Mouse (Mus musculus): ENCODE data around the gene Rims1.

Rims1 gene

DNA sequence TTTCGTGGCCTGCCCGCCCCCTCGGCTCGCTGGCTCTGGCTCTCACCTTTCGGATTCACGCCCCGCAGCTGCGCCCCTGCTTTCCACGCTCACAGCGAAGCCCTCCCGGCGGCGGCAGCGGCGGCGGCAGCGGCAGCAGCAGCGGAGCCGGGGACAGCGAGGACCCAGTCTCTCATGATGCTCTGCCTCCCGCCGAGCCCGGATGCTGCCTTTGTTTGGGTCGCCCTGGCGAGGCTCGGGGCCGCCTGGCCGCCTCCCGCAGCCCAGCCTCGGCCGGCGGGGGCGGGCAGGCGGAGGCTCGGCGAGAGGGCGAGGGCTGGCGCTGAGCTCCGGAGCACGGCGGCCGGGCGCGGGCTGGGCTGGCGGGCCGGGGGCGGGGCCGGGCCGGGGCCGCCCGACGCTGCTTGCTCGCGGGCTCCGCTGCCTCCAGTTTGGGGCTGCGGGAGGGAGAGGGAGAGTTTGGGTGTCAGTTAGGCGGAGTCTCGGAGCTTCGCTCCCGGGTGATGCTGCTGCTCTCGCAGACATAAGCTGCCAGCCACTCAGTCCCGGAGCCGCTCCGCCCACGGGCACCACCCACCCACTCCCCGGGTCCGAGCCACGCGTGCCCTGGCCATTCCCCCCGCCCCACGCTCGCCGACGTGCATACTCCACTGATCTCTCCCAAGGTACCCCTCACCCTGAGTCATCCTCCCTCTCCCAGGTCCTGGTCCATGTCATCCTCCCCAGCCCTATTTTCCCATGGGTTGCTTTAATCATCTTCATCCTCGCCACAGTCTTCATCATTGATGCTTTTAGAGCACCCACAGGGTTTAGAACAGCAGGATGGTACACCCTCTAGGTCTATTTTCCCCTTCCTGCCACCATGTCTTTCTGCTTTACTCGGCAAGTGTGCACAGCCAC lies at the start of gene Rims1:
TSS of gene Rims1 (minus strand) at position 269 of the 900 bp plus-strand sequence.
- peak; percentile 52 to 66 for DNase-seq

DNA sequence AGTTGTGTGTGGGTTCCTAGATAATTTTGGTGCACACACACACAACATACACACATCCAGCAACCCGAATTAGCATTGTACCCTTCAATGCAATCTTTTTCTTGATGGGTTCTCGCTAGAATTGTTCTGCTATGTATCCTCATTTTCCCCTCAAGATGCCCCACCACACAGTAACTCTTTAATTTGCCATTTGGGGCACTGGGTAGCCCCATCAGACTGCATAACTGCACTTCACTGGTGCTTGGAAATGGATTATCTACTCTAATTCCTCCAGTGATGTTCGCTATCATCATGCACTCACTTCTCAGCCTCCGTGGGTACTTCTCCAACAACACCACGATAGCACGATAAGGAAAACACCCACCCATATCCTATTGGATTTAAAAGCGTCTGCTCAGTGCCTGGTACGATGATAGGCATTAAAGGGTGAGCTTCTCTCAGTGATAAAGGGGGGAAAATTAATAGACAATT lies 867 bp upstream of the Rims1 start:
- DNase-seq, result no peak

DNA sequence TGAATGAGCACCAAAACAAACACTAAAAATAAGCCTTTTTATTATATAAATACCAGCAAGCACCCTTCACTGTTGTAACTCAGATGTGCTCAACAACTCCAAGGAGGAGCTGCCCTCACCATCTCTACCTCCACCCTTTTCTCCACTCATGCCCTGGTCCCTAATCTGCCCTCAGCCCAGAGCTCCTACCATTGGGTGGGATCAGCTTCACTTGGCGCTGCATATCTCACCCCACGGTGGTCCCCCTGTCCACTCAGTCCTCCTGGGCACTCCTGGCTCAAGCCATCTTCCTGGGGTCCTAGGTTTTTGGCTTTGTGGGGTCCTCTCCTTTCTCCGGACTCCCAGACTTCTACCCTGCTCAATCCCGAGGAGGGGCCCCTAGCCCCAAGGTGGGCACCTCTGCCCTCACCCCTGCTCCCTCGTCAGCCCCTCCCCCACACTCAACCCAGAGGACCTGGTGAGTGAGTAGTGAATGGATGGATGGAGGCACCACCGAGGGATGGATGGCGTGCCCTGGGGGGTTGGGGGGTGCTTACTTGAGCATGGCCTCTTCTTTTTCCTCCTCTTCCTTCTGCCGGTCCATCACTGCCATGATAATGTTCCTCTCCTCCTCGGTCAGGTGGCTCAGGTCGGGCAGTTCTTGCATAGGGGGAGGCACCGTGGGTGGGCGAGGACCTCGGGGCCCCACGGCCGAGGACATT lies 619 bp downstream of the Rims1 start:
- no peak for DNase-seq

DNA sequence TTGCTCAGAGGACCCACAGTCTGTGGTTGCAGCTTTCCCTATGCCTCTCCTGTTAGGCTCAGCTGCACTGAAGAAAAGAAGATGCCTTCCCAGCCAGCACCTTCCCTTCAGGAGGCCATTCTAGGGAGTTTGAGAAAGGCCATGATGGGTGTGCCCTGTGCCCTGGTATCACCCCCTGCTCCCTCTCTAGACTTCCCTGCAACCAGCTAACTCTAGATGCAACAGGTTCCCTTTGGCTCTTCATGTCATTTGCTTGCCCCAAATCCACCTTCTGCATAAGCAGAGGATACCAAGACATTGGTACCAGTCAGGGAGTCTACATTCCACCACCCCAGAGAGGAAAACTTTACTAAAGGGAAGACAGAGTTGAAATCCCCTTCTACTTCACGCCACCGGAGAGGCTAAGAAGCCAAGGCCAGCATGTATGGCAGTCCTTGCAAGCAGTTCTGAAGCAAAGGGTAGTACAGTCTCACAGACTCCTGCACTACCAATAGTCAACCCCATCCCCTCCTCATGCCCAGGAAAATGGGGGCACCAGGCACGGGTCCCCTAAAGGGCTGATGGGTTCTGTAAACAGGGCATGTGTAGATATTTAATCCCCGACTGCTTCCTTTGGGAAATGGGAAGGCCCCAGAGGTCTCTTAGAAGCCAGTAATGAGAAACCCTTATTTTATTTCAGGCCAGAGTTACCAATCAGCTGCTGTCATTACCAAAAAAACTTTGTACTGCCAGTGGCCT lies 1.5 kb downstream of the Rims1 start:
- no peak for DNase-seq

DNA sequence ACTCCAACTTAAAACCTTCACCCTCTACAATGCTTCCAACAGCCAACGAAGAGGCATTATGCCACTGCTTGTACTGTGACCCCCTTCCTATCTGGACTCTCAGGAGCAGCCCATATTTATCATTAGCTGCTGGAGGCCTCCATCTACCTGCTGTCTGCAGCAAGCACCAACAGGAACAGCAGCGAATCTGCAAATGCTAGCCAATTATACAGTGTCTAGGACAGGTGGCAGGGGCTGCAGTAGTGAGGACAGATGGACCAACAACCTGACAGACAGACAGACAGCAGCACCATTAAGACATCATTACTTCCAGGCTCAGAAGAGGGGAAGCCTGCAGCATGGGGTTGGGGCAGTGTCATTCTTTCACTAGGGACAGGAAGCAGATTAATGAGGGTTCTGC lies 2.3 kb downstream of the Rims1 start:
- no peak for DNase-seq

DNA sequence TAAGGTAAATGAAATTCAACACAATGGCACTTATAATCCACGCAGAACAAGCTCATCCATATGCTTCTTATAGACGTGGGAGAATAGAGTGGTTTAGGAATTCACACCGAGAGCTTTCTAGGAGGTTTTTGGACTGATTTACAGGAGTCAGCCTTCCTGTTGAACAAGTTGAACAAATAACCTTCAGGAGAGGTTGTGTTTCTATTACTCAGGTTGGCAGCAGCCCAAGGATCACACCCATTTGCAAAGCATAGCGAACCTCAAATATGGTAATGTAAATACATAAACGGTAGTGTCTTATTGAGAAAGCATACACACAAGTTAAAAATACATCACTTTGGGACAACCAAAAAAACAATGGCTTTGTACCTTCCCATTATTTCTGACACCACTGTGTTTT lies 5.5 kb downstream of the Rims1 start:
- no peak for DNase-seq

DNA sequence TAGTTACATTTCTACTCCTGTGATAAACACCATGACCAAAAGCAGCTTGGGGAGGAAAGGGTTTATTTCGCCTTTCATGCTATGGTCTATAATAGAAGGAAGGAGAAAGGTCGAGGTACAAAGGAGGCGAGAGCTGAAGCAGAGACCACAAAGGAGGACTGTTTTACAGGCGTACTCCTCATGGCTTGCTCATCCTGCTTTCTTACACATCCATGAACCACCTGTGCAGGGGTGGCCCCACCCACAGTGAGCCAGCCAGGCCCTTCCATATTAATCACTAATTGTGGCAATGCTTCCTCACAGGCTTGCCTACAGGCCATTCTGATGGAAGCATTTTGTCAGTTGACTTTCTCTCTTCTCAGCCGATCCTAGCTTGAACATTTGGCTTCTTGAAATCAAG lies 8.7 kb downstream of the Rims1 start:
- no peak for DNase-seq

DNA sequence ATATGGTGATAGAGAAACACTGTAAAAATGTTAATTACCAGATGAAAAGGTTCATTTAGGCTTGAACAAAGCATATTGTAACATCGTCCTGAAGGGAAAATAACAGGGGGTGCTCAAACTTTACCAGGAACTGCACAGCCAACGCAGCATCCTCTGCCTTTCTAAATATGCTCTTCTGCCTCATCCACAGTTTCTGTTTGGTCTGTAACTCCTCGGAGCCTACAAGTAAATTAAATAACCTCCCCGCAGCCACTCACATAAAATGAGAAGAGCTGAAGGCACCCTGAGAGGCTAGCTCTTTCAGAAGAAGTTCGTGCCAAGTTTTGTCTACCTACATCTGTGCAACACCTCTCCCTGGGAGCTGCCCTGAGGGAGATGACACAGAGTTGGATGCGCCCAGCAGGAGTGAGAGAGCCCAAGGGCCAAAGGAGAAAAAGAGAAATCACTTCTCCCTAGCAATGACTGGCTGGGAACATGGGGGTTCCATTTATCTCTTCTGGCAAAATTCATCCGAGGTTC lies 16.3 kb downstream of the Rims1 start:
- DNase-seq, result no peak

DNA sequence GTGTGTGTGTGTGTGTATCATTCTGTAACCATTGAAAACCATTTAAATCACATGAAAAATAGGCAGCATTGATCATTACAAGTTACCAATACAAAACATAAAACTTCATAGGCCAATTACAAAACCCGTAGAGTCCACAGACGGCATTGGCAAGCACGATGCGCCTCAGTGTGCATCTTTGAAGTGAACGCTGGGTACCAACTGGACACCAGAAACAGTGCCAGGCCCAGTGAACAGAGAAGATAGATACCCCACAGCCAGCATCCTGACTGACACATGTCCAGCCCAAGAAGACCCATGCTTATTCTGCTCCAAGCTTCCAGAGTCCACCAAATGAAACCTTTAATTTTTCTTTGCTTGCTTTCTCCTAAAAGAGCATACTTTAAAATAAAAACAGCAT lies 18.2 kb downstream of the Rims1 start:
- DNase-seq, result no peak

DNA sequence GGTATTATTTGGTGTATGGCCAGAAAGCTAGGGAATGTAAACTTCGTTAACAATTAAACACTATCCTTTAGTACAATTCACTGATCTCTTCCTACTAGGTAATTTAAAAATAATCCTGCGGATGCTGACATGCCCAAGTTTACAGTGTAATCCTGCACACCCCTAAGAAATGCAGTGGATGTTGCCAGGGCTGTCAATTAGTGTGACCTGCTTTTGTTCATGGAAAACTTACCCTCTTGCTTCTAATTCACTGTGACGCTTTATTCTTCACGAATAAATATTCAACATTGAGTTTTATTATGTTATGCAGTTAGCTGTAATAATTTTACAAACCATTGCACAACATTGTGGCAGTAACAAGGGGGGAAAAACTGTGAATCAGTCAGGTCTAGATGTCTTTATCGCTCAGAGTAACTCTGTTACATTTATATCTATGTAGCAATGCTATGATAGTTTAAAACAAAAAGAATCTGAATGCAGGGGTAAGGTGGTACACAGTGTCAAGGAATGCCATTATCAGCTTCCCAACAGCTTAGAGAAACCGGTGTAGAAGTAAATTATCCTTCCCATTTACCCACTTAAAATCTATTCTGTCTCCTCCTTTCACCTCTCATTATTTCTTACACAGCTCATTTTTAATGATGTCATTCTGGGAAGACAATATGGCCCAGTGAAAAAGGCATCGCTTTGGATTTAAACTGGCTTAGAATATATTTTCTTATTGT lies 35.1 kb downstream of the Rims1 start:
- DNase-seq, result no peak

DNA sequence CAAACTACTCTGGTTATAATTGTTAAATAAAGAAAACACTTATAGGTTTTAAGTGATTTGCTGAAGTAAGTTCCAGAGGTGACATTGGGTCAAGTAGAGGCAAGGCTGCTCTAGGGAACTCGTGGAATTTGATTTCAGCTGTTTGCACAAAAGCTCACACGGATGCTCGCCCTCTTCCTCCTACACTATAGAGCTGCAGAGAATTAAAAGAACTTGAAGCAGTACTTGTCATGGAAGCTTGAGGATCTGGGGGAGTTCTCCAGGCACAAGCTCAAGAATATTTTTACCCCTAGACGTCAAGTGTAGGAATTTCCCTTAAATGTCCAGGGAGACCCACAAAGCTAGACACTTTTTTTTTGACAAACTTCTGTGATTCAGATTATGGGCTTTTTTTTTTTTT lies 42.4 kb downstream of the Rims1 start:
- DNase-seq, result no peak

DNA sequence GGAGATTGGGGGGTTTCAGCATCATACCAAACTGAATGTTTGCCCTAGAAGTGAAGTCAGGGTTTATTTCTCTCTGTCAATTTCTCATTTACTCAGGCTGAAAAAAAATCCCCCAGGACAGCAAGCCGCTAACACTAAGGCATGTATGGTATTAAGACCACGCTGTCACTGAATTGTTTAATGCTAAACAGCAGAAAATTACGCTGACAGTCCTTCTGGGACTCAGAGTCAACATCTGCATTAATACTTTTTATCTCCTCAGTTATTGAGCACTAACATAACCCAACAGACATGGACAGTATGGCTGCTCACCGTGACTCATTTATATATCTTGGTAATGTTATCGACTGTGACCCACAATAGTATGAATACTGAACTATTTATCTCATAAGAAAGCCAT lies 43.0 kb downstream of the Rims1 start:
- DNase-seq, result no peak

DNA sequence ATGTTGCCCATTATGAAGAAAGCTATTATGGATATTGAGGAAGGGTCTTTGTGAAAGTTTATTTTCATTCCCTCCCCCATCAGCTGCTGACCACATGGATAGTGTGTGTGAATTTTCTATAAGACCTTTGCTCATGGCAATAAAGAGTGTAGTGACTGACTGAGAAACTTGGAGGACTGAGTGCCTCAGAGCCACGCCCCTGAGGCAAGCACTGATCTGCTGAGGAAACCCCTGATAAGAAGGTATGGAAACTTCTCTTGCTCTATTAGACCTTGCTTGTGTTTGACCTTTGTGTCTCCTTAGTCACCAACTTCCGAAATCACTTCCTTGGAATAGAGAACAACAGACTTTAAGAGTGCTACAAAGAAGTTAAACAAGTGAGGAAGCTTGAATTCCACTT lies 55.3 kb downstream of the Rims1 start:
- no peak for DNase-seq

DNA sequence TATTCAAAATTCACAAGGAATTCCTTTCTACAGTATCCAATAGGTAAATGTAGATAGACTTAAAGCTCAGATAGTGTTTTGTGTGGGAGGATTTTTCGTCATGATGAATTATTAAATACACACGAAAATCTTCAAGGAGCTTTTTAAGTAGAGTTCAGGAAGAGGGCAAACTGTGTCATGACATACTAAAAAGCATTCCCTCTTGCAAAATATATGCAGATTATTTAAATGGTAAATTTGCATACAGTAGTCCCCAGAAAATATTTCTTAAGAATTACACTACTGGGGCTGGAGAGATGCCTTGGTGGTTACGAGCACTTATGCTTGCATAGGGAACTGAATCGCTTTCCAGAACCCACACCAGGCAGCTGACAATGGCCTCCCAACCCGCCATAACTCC lies 61.1 kb downstream of the Rims1 start:
- no peak for DNase-seq

DNA sequence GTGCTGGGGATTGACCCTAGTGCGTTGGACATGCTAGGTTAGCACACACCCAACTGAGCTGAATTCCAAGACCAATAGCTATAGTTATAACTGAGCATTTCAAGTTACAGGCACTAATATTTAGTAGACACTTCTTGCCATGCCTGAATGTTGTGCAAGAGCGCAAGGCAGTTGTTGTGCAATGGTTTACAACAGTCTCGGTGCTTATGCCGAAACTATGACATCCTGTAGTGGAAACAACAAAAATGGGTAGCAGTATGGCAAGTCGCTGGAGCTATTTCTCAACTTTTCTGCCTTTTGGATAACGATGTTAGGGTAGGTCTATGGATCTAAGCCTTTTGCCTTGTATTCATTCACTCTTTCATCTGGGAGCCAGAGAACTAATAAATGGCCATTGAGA lies 68.3 kb downstream of the Rims1 start:
- no peak for DNase-seq

DNA sequence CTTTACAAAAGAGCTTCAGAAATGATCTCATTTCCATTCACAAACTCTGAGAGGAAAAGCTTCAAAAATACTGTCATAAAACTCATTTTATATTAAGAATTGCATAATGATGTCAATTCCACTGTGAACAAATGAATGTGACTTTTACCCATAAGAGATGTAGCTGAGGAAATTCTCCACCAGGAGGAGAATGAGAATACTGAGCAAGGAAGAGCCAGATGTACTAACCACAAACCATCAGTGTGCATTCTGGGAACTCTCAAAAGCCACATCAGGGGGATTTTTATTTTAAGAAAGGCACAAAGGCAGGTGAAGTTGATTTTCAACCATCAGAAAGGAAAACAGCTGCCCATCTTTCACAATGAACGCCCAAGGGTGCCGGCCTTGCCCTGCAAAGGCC lies 71.4 kb downstream of the Rims1 start:
- no peak for DNase-seq

DNA sequence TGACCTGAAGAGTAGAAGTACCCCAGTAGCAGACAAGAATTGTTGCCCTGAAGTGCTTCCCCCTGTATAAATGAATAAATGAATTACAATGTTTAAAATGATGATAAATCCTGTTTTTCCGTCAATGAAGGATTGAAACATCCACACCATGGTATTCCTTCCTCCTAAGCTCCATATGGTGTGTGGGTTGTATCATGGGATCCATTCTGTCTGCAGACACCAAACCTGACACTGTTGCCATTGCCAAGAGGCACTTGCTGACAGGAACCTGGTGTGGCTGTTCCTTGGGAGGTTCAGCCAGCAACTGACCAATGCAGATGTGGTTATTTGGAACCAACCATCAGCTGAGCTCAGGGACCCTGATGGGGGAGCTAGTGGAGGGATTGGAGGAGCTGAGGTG lies 72.5 kb downstream of the Rims1 start:
- DNase-seq, result no peak

DNA sequence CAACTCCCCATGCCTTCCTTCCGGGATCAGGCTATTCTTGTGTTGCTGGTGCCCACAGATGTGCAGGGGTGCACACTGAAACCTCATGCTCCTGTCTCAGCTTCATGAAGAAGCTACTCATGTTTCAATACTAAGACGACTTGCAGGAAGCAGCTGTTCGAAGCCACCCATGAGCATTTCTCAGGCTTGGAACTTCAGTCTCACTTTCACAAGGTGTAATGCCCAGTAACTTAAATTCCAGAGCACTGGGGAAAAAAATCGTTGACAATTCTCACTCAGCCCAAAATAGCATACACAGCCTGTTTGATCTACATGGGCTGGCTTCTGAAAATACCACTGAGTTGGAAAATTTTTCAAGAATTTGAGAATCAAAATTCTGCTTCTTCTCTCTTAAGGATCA lies 77.6 kb downstream of the Rims1 start:
- no peak for DNase-seq

DNA sequence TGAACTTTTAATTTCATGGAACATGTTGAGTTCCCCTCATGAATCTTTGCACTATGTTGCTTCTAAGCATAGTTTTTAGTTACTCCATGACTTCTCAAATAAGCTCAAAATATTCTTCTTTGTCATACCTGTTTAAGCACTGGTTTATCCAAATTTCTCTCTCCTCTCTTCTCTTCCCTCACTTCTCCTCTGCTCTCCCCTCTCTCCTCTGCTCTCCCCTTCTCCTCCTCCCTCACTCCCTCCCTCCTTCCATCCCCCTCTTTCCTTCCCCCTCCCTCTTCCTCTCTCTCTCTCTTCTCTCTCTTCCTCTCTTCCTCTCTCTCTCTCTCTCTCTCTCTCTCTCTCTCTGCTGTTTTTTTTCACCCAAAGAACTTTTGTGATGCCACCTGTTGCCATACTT lies 84.1 kb downstream of the Rims1 start:
- no peak for DNase-seq

DNA sequence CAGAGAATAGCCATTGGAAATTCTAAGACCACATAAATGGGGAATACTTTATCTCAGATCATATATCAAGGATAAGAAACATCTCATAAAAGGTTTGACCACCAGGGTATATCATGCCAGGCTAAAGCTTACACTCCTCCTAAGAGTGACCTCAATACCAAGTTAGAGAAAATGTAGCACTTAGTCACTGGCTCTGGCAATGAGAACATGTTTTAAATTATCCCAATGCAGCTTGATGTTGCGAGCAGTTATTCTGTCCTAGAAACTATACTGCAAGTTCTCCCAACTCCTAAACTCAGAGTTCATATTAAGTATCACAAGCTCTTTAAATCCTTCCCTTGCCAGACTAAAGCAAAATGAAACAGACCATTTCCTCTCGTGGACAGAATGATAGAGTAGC lies 85.1 kb downstream of the Rims1 start:
- DNase-seq, result no peak

DNA sequence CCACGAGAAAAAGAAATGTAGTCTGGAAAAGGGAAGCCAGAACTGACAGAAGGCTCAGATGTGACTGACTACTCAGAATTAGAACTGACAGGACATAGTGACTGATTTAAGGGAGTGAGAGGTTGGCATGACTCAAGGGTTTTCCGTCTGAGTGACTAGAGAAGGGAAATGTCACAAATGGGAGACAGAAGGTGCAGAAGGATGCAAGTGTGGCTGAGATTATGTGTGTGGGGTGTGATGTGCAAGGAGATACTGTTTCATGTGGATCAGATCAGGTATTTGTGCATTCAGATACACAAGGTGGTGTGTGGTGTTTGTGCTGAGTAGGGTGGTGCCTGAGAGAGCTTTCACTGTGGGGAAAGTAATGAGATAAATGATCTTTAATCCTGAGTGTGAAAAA lies 96.3 kb downstream of the Rims1 start:
- DNase-seq, result no peak

DNA sequence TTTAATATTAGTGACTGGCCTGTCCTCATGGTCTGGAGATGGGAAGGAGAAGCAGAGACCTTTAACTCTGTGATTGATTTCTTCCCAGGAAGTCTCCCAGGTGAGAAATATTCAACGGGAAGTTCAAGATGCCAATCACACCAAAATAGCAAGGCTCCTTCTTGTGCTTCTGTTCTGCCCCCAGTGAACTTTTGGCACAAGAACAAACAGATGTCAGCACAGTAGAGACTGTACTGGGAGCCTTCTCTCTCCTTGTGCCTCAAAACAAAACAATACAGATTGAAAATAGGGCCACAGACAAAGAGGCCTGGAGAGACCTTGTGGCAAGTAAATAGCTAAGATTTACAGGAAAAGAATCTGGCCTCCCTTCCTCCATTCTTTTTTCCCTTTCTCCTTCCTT lies 110.7 kb downstream of the Rims1 start:
- peak in 1 of 2 experiments; percentile 2 for DNase-seq

DNA sequence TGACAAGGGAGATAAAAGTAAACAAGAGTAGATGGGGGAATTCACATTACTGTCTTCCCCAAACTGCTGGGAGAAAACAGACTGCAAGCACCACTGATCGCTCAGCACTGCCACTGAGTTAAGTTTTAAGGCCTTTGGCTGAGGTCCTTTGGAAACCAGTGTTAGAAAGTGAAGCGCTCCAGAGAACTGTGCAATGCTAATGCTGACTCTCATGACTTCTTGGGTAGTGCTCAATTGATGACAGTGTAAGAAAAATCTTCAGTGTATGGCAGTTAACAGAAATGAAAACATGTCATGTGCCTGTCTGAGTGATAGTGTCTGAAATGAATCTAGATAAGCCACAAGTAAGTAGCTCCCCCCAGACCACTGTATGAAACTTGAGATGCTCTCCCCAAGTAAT lies 111.3 kb downstream of the Rims1 start:
- peak in 1 of 2 experiments; percentile 1 for DNase-seq
